Mouse (Mus musculus) hindbrain, embryonic 11.5 days (tissue): Measurements from ENCODE around the gene Adgre5. TPM values are rescaled to one million over a fixed set of nuclear protein-coding genes. Genes with fewer than 3 reads are reported as not detected.

Source experiments
- ATAC-seq: fragments of 200-750 bp; cut with Nextera tagmentation; 2 replicates; pipeline ENCODE4 v1.8.0; 2017; ENCODE audit warnings: mild to moderate bottlenecking, moderate TSS enrichment, moderate library complexity; ENCODE audit not compliant: low FRiP score
- DNase-seq: peaks from one replicate; pipeline ENCODE4 v3.0.0-alpha.2; 2015; ENCODE audit warnings: low spot score
- H3K27ac ChIP-seq: fragments of 300-500 bp; sonication (generic); 2 replicates; pipeline ENCODE4 v1.5.1; 2014; ENCODE audit warnings: mild to moderate bottlenecking, low read depth, low read length
- H3K27me3 ChIP-seq: fragments of 300-500 bp; sonication (generic); 2 replicates; pipeline ENCODE4 v1.6.1; 2014; ENCODE audit warnings: mild to moderate bottlenecking, low read length, moderate library complexity, mixed read lengths; ENCODE audit not compliant: control insufficient read depth, insufficient read depth
- H3K36me3 ChIP-seq: fragments of 300-500 bp; sonication (generic); 2 replicates; pipeline ENCODE4 v1.6.1; 2014; ENCODE audit warnings: mild to moderate bottlenecking, low read length, moderate library complexity, mixed read lengths; ENCODE audit not compliant: control insufficient read depth, insufficient read depth
- H3K4me1 ChIP-seq: fragments of 300-500 bp; sonication (generic); replicated peaks from 2 replicates; pipeline ENCODE4 v1.6.1; 2014; ENCODE audit warnings: low read length, mixed read lengths; ENCODE audit not compliant: control insufficient read depth, insufficient read depth
- H3K4me2 ChIP-seq: fragments of 300-500 bp; sonication (generic); replicated peaks from 2 replicates; pipeline ENCODE4 v1.6.1; 2014; ENCODE audit warnings: mild to moderate bottlenecking, low read depth, low read length
- H3K4me3 ChIP-seq: fragments of 300-500 bp; sonication (generic); 2 replicates; pipeline ENCODE4 v1.5.1; 2014; ENCODE audit warnings: low read depth, low read length
- H3K9ac ChIP-seq: fragments of 300-500 bp; sonication (generic); 2 replicates; pipeline ENCODE4 v1.6.1; 2014; ENCODE audit warnings: low read depth, low read length
- H3K9me3 ChIP-seq: fragments of 300-500 bp; sonication (generic); 2 replicates; pipeline ENCODE4 v1.6.1; 2016; ENCODE audit warnings: low read length; ENCODE audit not compliant: control insufficient read depth
- WGBS: fragments of 180-500 bp; shearing (Covaris S2); extraction: QIAGEN DNeasy Blood & Tissue Kit; methylation state at CpG from one replicate; pipeline ENCODE4 v1.1.7; 2014; 5-methylcytosine and 5-hydroxymethylcytosine counted together
- polyA plus RNA-seq: library from polyadenylated mRNA; unstranded; fragments of >200 nt; fragmentation: Nextera tagmentation; extraction: Ambion mirVana; gene quantifications from 2 replicates; pipeline ENCODE4 v1.2.1, GENCODE M21; 2014

The Adgre5 gene
- polyA plus RNA-seq, 1 experiment from 2014 or later, result 13.8 TPM

- WGBS, result 92% methylated on average over 12 of the region's 12 CpGs
- H3K27me3 ChIP-seq, result no peaks in the 10 kb centered on the region
- H3K4me2 ChIP-seq, result no peak overlapping the region
- no peaks in the 10 kb centered on the region; the same call in none of the 2 replicates for H3K36me3 ChIP-seq
- no peak overlapping the region for H3K9ac ChIP-seq
- ATAC-seq, result no peak
- no peak overlapping the region for H3K4me3 ChIP-seq
- DNase-seq, result no peak
- no peak overlapping the region for H3K27ac ChIP-seq
- H3K9me3 ChIP-seq, result no peaks in the 10 kb centered on the region
- H3K4me1 ChIP-seq, result no peaks in the 10 kb centered on the region
Observed at GRCm38 (mm10) chr8:83679866-83680265, 61.3 kb downstream of the Adgre5 start.

- no peak overlapping the region for H3K9ac ChIP-seq
- H3K27ac ChIP-seq, result no peak overlapping the region
- ATAC-seq (no peak), DNase-seq (no peak)
- H3K27me3 ChIP-seq, result no peaks in the 10 kb centered on the region
- no peaks in the 10 kb centered on the region for H3K4me1 ChIP-seq
- no peaks in the 10 kb centered on the region for H3K9me3 ChIP-seq
- H3K4me3 ChIP-seq, result no peak overlapping the region
- H3K36me3 ChIP-seq, result no peaks in the 10 kb centered on the region; the same call in 1 of the 2 replicates
- WGBS, result 85% methylated on average over 5 of the region's 5 CpGs
- H3K4me2 ChIP-seq, result no peak overlapping the region
Observed at GRCm38 (mm10) chr8:83674497-83674896, 66.6 kb downstream of the Adgre5 start.

Other genes starting within 250 kb of the Adgre5 start
- gene Olfr370, start 205.5 kb downstream of the Adgre5 start, polyA plus RNA-seq, result 0.11 and 0.14 TPM in 2 replicates
- 358 and 366 TPM in 2 replicates for gene Ndufb7, start 174.7 kb downstream of the Adgre5 start, polyA plus RNA-seq
- 732 and 754 TPM in 2 replicates for gene Tecr, start 133.4 kb downstream of the Adgre5 start, polyA plus RNA-seq
- gene Dnajb1, start 133.1 kb downstream of the Adgre5 start, polyA plus RNA-seq, result 66.1 and 66.7 TPM in 2 replicates
- gene Gipc1, start 88.6 kb downstream of the Adgre5 start, polyA plus RNA-seq, result 176 and 182 TPM in 2 replicates
- gene Ptger1, start 74.6 kb downstream of the Adgre5 start, polyA plus RNA-seq, result 0.49 and 1.0 TPM in 2 replicates
- 21.6 and 22.6 TPM in 2 replicates for gene Pkn1, start 42.1 kb downstream of the Adgre5 start, polyA plus RNA-seq
- 187 and 205 TPM in 2 replicates for gene Ddx39, start 26.1 kb downstream of the Adgre5 start, polyA plus RNA-seq
- gene Adgrl1, start 158.8 kb upstream of the Adgre5 start, polyA plus RNA-seq, result 19.9 and 23.7 TPM in 2 replicates
- gene Gm10644, start 213.9 kb upstream of the Adgre5 start, polyA plus RNA-seq, result 0.93 and 1.2 TPM in 2 replicates
- 79.5 and 80.6 TPM in 2 replicates for gene Asf1b, start 214.2 kb upstream of the Adgre5 start, polyA plus RNA-seq
- 139 TPM in 2 replicates for gene Prkaca, start 231.7 kb upstream of the Adgre5 start, polyA plus RNA-seq